Mouse (Mus musculus): ENCODE data around the gene Tmem202. TPM values are rescaled to one million over a fixed set of nuclear protein-coding genes. Genes with fewer than 3 reads are reported as not detected.

Gene Tmem202
- polyA plus RNA-seq, 1 experiment: 2.8 TPM

GRCm38 (mm10) chr9:59482419-59482818 is 57.2 kb downstream of the Tmem202 start:
- H3K4me3 ChIP-seq (ENCODE audit: insufficient read depth, low read length): no peak overlapping the region
- H3K27ac ChIP-seq (ENCODE audit: insufficient read depth, low read length): no peak overlapping the region
- H3K4me1 ChIP-seq (ENCODE audit: control insufficient read depth, insufficient read depth, low read length): no peaks in the 10 kb centered on the region; the same call in 1 of the 2 replicates
- peak; percentile 26; the same call in 1 of the 2 replicates for TF ChIP-seq CTCF (IDR thresholded peaks at IDR 0.05; ENCODE audit: extremely low read depth, insufficient read depth, low read length)
- TF ChIP-seq POLR2A (IDR thresholded peaks at IDR 0.05; ENCODE audit: extremely low read depth, insufficient read depth, low read length): no peak

GRCm38 (mm10) chr9:59476617-59477016 is 63.0 kb downstream of the Tmem202 start:
- TF ChIP-seq POLR2A (IDR thresholded peaks at IDR 0.05; ENCODE audit: extremely low read depth, insufficient read depth, low read length): no peak
- no peak for TF ChIP-seq CTCF (IDR thresholded peaks at IDR 0.05; ENCODE audit: extremely low read depth, insufficient read depth, low read length)
- H3K4me1 ChIP-seq (ENCODE audit: control insufficient read depth, insufficient read depth, low read length): no peaks in the 10 kb centered on the region; the same call in 1 of the 2 replicates
- H3K4me3 ChIP-seq (ENCODE audit: insufficient read depth, low read length): no peak overlapping the region
- H3K27ac ChIP-seq (ENCODE audit: insufficient read depth, low read length): no peak overlapping the region

- TF ChIP-seq POLR2A (IDR thresholded peaks at IDR 0.05; ENCODE audit: extremely low read depth, insufficient read depth, low read length) (no peak), CTCF (IDR thresholded peaks at IDR 0.05; ENCODE audit: extremely low read depth, insufficient read depth, low read length) (no peak)
- Histone ChIP-seq H3K4me1 (ENCODE audit: control insufficient read depth, insufficient read depth, low read length) (no peaks in the 10 kb centered on the region; the same call in 1 of the 2 replicates), H3K4me3 (ENCODE audit: insufficient read depth, low read length) (no peak overlapping the region), H3K27ac (ENCODE audit: insufficient read depth, low read length) (no peak overlapping the region)
Observed at GRCm38 (mm10) chr9:59474838-59475237, 64.8 kb downstream of the Tmem202 start.

- H3K27ac ChIP-seq (ENCODE audit: insufficient read depth, low read length): no peak overlapping the region
- no peaks in the 10 kb centered on the region; the same call in 1 of the 2 replicates for H3K4me1 ChIP-seq (ENCODE audit: control insufficient read depth, insufficient read depth, low read length)
- H3K4me3 ChIP-seq (ENCODE audit: insufficient read depth, low read length): no peak overlapping the region
- TF ChIP-seq POLR2A (IDR thresholded peaks at IDR 0.05; ENCODE audit: extremely low read depth, insufficient read depth, low read length) (no peak), CTCF (IDR thresholded peaks at IDR 0.05; ENCODE audit: extremely low read depth, insufficient read depth, low read length) (no peak)
Observed at GRCm38 (mm10) chr9:59473171-59473570, 66.5 kb downstream of the Tmem202 start.

GRCm38 (mm10) chr9:59469446-59469845 is 70.2 kb downstream of the Tmem202 start:
- TF ChIP-seq CTCF (IDR thresholded peaks at IDR 0.05; ENCODE audit: extremely low read depth, insufficient read depth, low read length) (no peak), POLR2A (IDR thresholded peaks at IDR 0.05; ENCODE audit: extremely low read depth, insufficient read depth, low read length) (no peak)
- H3K4me1 ChIP-seq (ENCODE audit: control insufficient read depth, insufficient read depth, low read length): no peaks in the 10 kb centered on the region; the same call in 1 of the 2 replicates
- no peak overlapping the region for H3K4me3 ChIP-seq (ENCODE audit: insufficient read depth, low read length)
- H3K27ac ChIP-seq (ENCODE audit: insufficient read depth, low read length): no peak overlapping the region

Other genes with a start within 250 kb of the Tmem202 start
- 16.3 and 17.2 TPM in 2 replicates for gene Adpgk, start 248.3 kb downstream of the Tmem202 start, polyA plus RNA-seq (2012; rRNA removed)
- 36.7 and 38.3 TPM in 2 replicates for gene Bbs4, start 186.3 kb downstream of the Tmem202 start, polyA plus RNA-seq (2012; rRNA removed)
- gene Arih1, start 53.2 kb downstream of the Tmem202 start, polyA plus RNA-seq (2012; rRNA removed): 48.8 and 49.5 TPM in 2 replicates
- 56.1 and 59.4 TPM in 2 replicates for gene Hexa, start 307 bp downstream of the Tmem202 start, polyA plus RNA-seq (2012; rRNA removed)
- 11.7 and 14.3 TPM in 2 replicates for gene Celf6, start 38.1 kb upstream of the Tmem202 start, polyA plus RNA-seq (2012; rRNA removed)
- 199 and 202 TPM in 2 replicates for gene Parp6, start 77.4 kb upstream of the Tmem202 start, polyA plus RNA-seq (2012; rRNA removed)
- gene Pkm, start 116.5 kb upstream of the Tmem202 start, polyA plus RNA-seq (2012; rRNA removed): 1,537 and 1,545 TPM in 2 replicates
- gene Gramd2, start 140.3 kb upstream of the Tmem202 start, polyA plus RNA-seq (2012; rRNA removed): 18.7 and 18.9 TPM in 2 replicates
- 5.1 and 6.3 TPM in 2 replicates for gene Senp8, start 210.9 kb upstream of the Tmem202 start, polyA plus RNA-seq (2012; rRNA removed)
- 23.8 and 24.2 TPM in 2 replicates for gene Myo9a, start 211.0 kb upstream of the Tmem202 start, polyA plus RNA-seq (2012; rRNA removed)